Mouse (Mus musculus): ENCODE results near the gene Gm49721.
"Not testable (repeated sequence)": the region's sequence is repeated elsewhere in the genome, so short reads cannot be mapped to it uniquely, and the experiment has no call there.

- TF ChIP-seq CTCF (conservative IDR thresholded peaks at IDR 0.05; ENCODE audit: low read length); NANOG (IDR thresholded peaks at IDR 0.05; ENCODE audit: borderline replicate concordance, low read length); POU5F1 (IDR thresholded peaks at IDR 0.05; ENCODE audit: borderline replicate concordance, low read length): not testable (repeated sequence)
Observed at GRCm38 (mm10) chr17:7074494-7074893, 95.8 kb downstream of the Gm49721 start.
